Mouse (Mus musculus) intestine, embryonic 15.5 days (tissue): ENCODE measurements around the gene Tuft1. TPM values are rescaled to one million over a fixed set of nuclear protein-coding genes. Genes with fewer than 3 reads are reported as not detected.
"Not testable (repeated sequence)": the region's sequence is repeated elsewhere in the genome, so short reads cannot be mapped to it uniquely, and the experiment has no call there.

Experiments
- ATAC-seq: fragments of 200-750 bp; cut with Nextera tagmentation; 2 replicates; pipeline ENCODE4 v1.8.0; 2017; ENCODE audit warnings: moderate TSS enrichment, moderate library complexity
- H3K27ac ChIP-seq: fragments of 300-500 bp; sonication (generic); 2 replicates; pipeline ENCODE4 v1.5.1; 2015; ENCODE audit warnings: mild to moderate bottlenecking, inconsistent platforms
- H3K27me3 ChIP-seq: fragments of 300-500 bp; sonication (generic); replicated peaks from 2 replicates; pipeline ENCODE4 v1.6.1; 2015; ENCODE audit warnings: inconsistent platforms
- H3K36me3 ChIP-seq: fragments of 300-500 bp; sonication (generic); 2 replicates; pipeline ENCODE4 v1.6.1; 2015; ENCODE audit warnings: inconsistent platforms
- H3K4me1 ChIP-seq: fragments of 300-500 bp; sonication (generic); replicated peaks from 2 replicates; pipeline ENCODE4 v1.6.1; 2015; ENCODE audit warnings: inconsistent platforms
- H3K4me2 ChIP-seq: fragments of 300-500 bp; sonication (generic); replicated peaks from 2 replicates; pipeline ENCODE4 v1.6.1; 2015; ENCODE audit warnings: mild to moderate bottlenecking, inconsistent platforms
- H3K4me3 ChIP-seq: fragments of 300-500 bp; sonication (generic); replicated peaks from 2 replicates; pipeline ENCODE4 v1.5.1; 2015; ENCODE audit warnings: inconsistent platforms
- H3K9ac ChIP-seq: fragments of 300-500 bp; sonication (generic); 2 replicates; pipeline ENCODE4 v1.6.1; 2015; ENCODE audit warnings: inconsistent platforms
- H3K9me3 ChIP-seq: fragments of 300-500 bp; sonication (generic); 2 replicates; pipeline ENCODE4 v1.6.1; 2016; ENCODE audit warnings: inconsistent platforms
- WGBS: fragments of 180-500 bp; shearing (Covaris S2); methylation state at CpG from one replicate; pipeline ENCODE4 v1.1.7; 2015; 5-methylcytosine and 5-hydroxymethylcytosine counted together
- polyA plus RNA-seq: library from polyadenylated mRNA; unstranded; fragments of >200 nt; fragmentation: Nextera tagmentation; extraction: Ambion mirVana; gene quantifications from 2 replicates; pipeline ENCODE4 v1.2.1, GENCODE M21; 2015

Gene Tuft1
- polyA plus RNA-seq, 1 experiment from 2014 or later: 11.6 TPM

DNA sequence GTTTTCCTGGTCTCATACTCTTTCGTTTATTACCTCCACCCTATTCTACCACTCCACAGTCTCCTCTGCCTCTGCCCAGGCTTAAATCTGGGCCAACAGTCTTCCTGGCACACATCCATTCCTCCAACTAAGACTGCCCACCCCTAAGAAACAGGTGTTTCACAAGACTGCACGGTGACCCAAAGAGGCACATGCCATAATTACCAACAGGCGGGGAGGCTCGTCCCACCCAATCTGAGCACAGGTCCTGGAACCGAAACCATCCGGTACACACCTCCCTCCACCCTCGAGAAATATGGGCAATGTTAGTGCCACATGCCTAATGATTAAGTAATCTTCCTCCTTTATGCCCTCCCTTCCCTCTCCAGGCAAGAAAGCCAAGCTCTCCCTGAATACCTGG, 8.3 kb downstream of the Tuft1 start:
- Histone ChIP-seq H3K27me3 (no peaks in the 10 kb centered on the region), H3K9ac (no peak overlapping the region), H3K4me3 (no peak overlapping the region), H3K36me3 (no peaks in the 10 kb centered on the region), H3K4me2 (no peak overlapping the region), H3K4me1 (peaks cover 20% of the 10 kb centered on the region), H3K9me3 (no peaks in the 10 kb centered on the region), H3K27ac (no peak overlapping the region)
- ATAC-seq: no peak
- 64% methylated on average over 7 of the region's 7 CpGs for WGBS

DNA sequence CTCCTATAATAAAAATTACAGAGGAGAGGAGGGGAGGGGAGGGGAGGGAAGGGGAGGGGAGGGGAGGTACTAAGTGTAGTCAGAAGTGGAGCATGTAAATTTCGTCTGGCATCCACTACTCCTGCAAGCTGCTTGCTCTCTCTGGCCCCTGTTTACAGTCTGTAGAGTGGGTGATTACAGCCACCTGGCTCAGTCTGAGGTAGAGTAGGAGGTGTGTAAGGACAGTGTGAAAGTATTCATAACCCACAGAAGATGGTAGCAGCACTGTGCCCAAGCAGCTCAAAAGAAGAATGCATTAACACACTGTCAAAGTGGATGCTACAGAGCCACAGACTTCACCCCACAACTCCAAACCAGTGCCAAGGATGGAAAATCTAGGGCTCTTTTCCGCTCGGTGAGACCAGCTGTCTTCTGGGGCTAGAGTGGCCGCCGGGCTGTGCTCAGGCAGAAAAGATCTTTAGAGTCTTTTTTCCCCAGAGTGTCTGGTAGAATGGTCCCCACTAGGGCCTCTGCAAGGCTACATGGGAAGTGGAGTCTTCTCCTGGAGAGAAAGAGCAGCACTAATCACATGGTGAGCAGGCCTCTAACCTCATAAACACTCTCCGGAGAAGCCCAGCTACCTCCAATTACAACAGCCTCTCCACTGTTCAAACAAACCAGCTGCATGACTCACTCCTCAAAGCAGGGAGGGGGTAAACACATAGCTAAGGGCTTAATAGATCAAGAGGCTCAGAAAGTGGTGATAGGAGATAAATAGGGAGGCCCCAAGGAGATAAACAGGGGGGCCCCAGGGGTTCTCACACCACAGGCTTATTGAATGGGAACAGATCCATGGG, 9.7 kb downstream of the Tuft1 start:
- Histone ChIP-seq H3K4me2 (peak overlapping the region; percentile 42), H3K36me3 (no peaks in the 10 kb centered on the region), H3K9me3 (no peaks in the 10 kb centered on the region), H3K4me3 (no peak overlapping the region), H3K27ac (peak overlapping the region; percentile 83), H3K4me1 (peaks cover 20% of the 10 kb centered on the region), H3K27me3 (no peaks in the 10 kb centered on the region), H3K9ac (no peak overlapping the region)
- peak; percentile 97 for ATAC-seq
- 9% methylated on average over 6 of the region's 6 CpGs for WGBS

GRCm38 (mm10) chr3:94642495-94643162, 16.0 kb downstream of the Tuft1 start, which contains the start of gene Gm10972:
TSS of gene Gm10972 (plus strand) at chr3:94643112.
- WGBS: 44% methylated on average over 2 of the region's 2 CpGs
- not testable (repeated sequence) for H3K9ac ChIP-seq, H3K4me1 ChIP-seq, H3K36me3 ChIP-seq, ATAC-seq, H3K27me3 ChIP-seq, H3K4me3 ChIP-seq, H3K9me3 ChIP-seq, H3K4me2 ChIP-seq, H3K27ac ChIP-seq

DNA sequence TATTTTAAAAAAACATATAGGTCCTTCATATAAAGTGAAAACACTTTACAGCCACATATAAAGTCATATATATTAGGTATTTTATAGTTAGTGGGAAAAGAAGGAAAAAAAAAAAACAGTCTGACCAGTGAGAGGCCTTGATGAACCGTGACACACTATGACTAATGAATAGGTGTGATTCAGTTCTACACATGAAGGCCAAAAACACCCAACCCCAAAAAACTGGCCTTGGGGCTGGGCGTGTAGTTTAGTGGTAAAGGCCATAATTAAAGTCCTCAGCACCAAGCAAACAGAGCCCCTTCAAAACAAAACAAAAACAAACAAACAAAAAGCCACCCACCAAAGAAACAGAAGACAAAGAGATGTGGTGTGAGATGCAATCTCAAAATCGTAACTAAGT, 28.8 kb downstream of the Tuft1 start:
- H3K4me2 ChIP-seq: no peak overlapping the region
- ATAC-seq: no peak
- no peaks in the 10 kb centered on the region for H3K27me3 ChIP-seq
- no peak overlapping the region for H3K27ac ChIP-seq
- H3K4me3 ChIP-seq: no peak overlapping the region
- no peaks in the 10 kb centered on the region for H3K36me3 ChIP-seq
- no peaks in the 10 kb centered on the region for H3K9me3 ChIP-seq
- 86% methylated on average over 3 of the region's 3 CpGs for WGBS
- H3K9ac ChIP-seq: no peak overlapping the region
- H3K4me1 ChIP-seq: no peaks in the 10 kb centered on the region

DNA sequence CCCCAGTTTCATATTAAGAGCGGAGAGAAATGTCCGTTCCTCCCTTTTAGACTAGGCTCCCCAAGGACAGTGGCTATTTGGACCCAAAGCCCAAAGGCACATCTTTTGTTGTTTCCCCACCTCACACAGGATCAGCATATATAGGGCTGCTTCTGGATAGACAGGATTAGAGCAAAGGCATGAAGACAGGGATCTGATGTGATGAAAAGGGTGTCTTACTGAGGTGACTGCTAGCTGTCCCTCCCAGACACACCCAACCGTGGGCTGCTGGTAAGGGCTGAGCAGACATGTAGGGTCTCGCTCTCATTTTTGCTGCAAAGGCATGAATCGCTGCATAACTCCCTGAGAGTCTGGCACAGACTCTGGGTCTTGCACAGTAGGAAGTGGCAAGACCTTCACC, 30.0 kb downstream of the Tuft1 start:
- H3K27me3 ChIP-seq: no peaks in the 10 kb centered on the region
- no peaks in the 10 kb centered on the region for H3K4me1 ChIP-seq
- no peaks in the 10 kb centered on the region for H3K9me3 ChIP-seq
- no peak for ATAC-seq
- no peak overlapping the region for H3K27ac ChIP-seq
- no peak overlapping the region for H3K4me2 ChIP-seq
- no peak overlapping the region for H3K4me3 ChIP-seq
- H3K36me3 ChIP-seq: no peaks in the 10 kb centered on the region
- H3K9ac ChIP-seq: no peak overlapping the region
- 97% methylated on average over 5 of the region's 5 CpGs for WGBS

- Histone ChIP-seq H3K27me3 (no peaks in the 10 kb centered on the region), H3K36me3 (no peaks in the 10 kb centered on the region), H3K9ac (no peak overlapping the region), H3K4me2 (no peak overlapping the region), H3K4me1 (0 out of 2 replicates have a peak, but pooled peaks cover 4% of the 10 kb centered on the region), H3K9me3 (no peaks in the 10 kb centered on the region), H3K4me3 (no peak overlapping the region), H3K27ac (no peak overlapping the region)
- no peak for ATAC-seq
- WGBS: 90% methylated on average over 4 of the region's 4 CpGs
These were observed 34.4 kb downstream of the Tuft1 start for GRCm38 (mm10) chr3:94624281-94624680.

DNA sequence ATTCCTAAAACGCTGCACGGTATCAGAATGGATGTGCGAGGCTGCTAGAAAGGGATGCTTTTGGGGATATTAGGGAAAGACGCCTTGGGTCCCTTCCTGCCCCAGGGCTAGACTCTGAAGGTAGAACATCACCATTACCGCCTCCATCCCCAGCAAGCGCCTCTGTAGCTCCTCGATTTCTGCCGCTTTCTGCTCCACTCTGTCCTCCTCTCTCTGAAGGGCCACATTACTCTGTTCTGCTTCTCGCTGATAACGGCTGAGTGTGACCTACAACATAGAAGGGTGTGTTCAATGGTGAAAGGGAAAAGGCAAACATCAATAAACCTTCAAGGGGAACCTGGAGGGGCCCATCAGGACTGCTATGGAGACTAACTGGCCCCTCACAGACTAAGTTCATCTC, 36.1 kb downstream of the Tuft1 start:
- WGBS: 82% methylated on average over 10 of the region's 10 CpGs
- Histone ChIP-seq H3K4me2 (no peak overlapping the region), H3K4me1 (0 out of 2 replicates have a peak, but pooled peaks cover 4% of the 10 kb centered on the region), H3K27me3 (no peaks in the 10 kb centered on the region), H3K4me3 (no peak overlapping the region), H3K9me3 (no peaks in the 10 kb centered on the region), H3K36me3 (no peaks in the 10 kb centered on the region), H3K27ac (0 out of 2 replicates have a peak overlapping the region, but pooled peaks have one; percentile 19), H3K9ac (no peak overlapping the region)
- peak; percentile 6; the same call in 1 of the 2 replicates for ATAC-seq

DNA sequence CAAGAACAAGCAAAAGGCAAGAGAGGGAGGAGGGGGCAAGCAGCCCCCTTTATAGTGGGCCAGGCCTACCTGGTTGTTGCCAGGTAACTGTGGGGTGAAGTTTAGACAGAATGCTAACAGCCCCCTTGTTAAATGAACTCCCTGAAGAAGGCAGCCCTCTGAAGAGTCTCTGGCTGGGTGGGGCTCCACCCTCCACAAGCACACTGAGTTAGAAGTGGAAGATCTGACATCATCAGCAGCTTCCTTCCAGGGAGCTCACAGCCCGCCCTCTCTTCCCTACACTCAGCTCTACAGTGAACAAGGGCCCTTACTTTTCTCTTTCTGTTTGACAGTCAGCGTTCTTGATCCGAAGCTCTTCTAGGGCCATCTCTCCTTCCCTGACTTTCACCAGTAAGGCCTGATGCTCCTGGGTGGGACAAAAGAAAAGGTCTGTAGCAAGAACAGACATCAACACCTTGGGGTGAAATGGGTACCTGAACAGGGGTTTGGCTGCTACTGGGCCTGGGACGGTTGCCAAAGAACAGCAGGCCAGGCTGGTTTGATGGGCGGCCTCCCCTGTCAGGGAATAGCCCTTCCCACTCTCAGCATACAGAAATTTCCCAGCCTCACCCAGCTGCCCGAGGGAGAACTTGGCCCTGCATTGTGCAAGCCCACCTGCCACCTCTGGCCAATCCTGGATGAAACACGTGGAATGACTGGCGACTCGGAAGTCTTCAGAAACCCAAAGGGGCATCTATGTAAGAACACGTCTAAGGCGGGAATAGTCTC, 36.7 kb downstream of the Tuft1 start:
- 80% methylated on average over 11 of the region's 11 CpGs for WGBS
- Histone ChIP-seq H3K27ac (0 out of 2 replicates have a peak overlapping the region, but pooled peaks have one; percentile 19), H3K36me3 (no peaks in the 10 kb centered on the region), H3K4me3 (no peak overlapping the region), H3K4me1 (0 out of 2 replicates have a peak, but pooled peaks cover 4% of the 10 kb centered on the region), H3K9me3 (no peaks in the 10 kb centered on the region), H3K27me3 (no peaks in the 10 kb centered on the region), H3K4me2 (no peak overlapping the region), H3K9ac (no peak overlapping the region)
- peak; percentile 73 for ATAC-seq

DNA sequence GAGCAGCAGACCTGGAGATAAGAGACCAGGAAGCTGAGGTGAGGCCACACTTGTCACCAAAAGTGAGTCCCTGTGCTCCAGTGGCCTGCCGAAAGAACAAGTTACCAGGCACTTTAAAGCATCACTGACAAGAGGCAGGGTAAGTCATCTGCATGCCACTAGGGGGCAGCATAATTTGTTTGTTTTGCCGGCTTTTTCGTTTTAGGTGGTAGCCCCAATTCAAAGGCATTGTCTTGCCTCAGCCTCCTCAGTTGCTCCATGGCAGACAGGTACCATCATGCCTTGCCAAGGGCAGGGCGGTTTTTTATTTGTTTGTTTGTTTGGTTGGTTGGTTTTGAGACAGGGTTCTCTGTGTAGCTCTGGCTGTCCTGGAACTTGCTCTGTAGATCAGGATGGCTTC, 42.0 kb downstream of the Tuft1 start:
- Histone ChIP-seq H3K27ac (no peak overlapping the region), H3K4me3 (no peak overlapping the region), H3K36me3 (no peaks in the 10 kb centered on the region), H3K27me3 (no peaks in the 10 kb centered on the region), H3K9me3 (no peaks in the 10 kb centered on the region), H3K4me2 (no peak overlapping the region), H3K4me1 (no peaks in the 10 kb centered on the region), H3K9ac (no peak overlapping the region)
- 75% methylated on average over 4 of the region's 4 CpGs for WGBS
- ATAC-seq: no peak

DNA sequence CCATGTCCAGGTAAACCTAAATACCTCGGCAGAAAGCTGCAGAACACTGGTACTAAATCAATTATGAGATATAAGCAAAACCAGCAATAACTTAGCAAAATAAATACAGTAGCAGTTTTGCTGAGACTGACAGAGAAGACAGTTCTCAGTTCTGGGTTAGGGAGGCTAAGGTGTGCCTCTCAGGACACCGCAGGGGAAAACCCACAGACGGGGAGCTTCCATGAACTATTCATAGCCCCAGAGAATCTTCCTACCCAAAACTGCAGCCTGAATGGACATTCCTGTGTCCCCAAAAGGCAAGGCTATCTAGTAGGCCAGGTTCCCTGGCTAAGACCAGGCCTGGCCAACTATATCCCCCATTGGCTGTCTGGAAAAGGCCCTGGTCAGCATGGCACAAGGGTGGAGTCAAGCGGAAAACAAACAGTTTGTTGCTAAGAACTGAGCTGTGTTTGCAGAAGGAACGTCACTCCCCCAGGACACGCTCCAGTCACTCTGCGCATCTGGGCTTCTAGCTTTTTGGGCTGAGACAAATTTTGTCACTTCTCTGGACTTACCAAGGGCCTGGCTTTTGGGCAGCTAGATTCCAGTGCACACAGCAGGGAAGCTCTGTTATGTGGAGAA, 45.3 kb downstream of the Tuft1 start:
- WGBS: 77% methylated on average over 7 of the region's 7 CpGs
- Histone ChIP-seq H3K36me3 (no peaks in the 10 kb centered on the region), H3K4me2 (no peak overlapping the region), H3K27me3 (no peaks in the 10 kb centered on the region), H3K27ac (no peak overlapping the region), H3K9ac (no peak overlapping the region), H3K9me3 (no peaks in the 10 kb centered on the region), H3K4me3 (no peak overlapping the region), H3K4me1 (no peaks in the 10 kb centered on the region)
- ATAC-seq: no peak

- H3K27ac ChIP-seq: no peak overlapping the region
- WGBS: 68% methylated on average over 1 of the region's 1 CpGs
- no peaks in the 10 kb centered on the region for H3K27me3 ChIP-seq
- H3K9me3 ChIP-seq: no peaks in the 10 kb centered on the region
- H3K4me2 ChIP-seq: no peak overlapping the region
- no peak overlapping the region for H3K4me3 ChIP-seq
- no peaks in the 10 kb centered on the region for H3K4me1 ChIP-seq
- ATAC-seq: no peak
- H3K9ac ChIP-seq: no peak overlapping the region
- no peaks in the 10 kb centered on the region for H3K36me3 ChIP-seq
These were observed 46.4 kb downstream of the Tuft1 start for GRCm38 (mm10) chr3:94612274-94612673.

DNA sequence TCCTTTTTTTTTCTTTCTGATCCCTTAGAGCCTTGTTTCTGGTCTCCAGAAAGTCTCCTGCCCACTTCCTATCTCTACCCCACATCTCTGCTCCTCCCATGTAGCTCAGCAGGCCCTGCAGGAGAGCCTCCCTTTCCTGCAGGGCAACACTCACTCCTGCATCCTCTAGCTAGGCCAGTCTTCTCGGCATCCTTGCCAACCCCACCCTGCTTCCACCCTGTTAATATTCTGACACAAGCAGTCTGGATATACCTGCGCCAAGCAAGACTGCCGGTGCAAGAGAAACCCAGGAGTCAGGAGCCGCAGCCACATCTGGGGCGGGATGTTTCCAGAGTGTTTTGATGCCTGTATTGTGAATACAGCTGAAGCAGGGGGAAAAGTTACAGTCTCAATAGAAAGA, 46.8 kb downstream of the Tuft1 start:
- Histone ChIP-seq H3K9ac (no peak overlapping the region), H3K4me1 (no peaks in the 10 kb centered on the region), H3K4me2 (no peak overlapping the region), H3K36me3 (no peaks in the 10 kb centered on the region), H3K4me3 (no peak overlapping the region), H3K9me3 (no peaks in the 10 kb centered on the region), H3K27ac (no peak overlapping the region), H3K27me3 (no peaks in the 10 kb centered on the region)
- 70% methylated on average over 5 of the region's 5 CpGs for WGBS
- ATAC-seq: no peak
